Mouse (Mus musculus): Measurements from ENCODE around the gene Pla2g12b.

GRCm38 (mm10) chr10:59365804-59366589 lies 37.5 kb upstream of the Pla2g12b start:
- TF ChIP-seq POLR2A (IDR thresholded peaks at IDR 0.05; ENCODE audit: low read depth, low read length) (no peak), CTCF (conservative IDR thresholded peaks at IDR 0.05; ENCODE audit: insufficient read depth, insufficient read length, low read depth, low read length) (no peak)
